Mouse (Mus musculus) spleen, adult 2 months (tissue): ENCODE data around the gene Zhx3.

ENCODE experiments used
- CTCF ChIP-seq: fragments of 200-500 bp; IDR thresholded peaks from 2 replicates; pipeline ENCODE4 v1.5.1; 2011; ENCODE audit warnings: mild to moderate bottlenecking, inconsistent platforms; ENCODE audit not compliant: insufficient read depth, insufficient read length, insufficient replicate concordance; ENCODE audit errors: extremely low read depth
- POLR2A ChIP-seq: fragments of 200-500 bp; IDR thresholded peaks from 2 replicates; pipeline ENCODE4 v1.6.1; 2011; ENCODE audit warnings: low read depth, low read length, inconsistent platforms

- TF ChIP-seq POLR2A = no peak
- no peak for TF ChIP-seq CTCF
These were observed 24.6 kb downstream of the Zhx3 start for GRCm38 (mm10) chr2:160848186-160848585.
